Mouse (Mus musculus) urinary bladder, postnatal 36 days (tissue): ENCODE measurements around the gene Wdfy3.

Experiments
- DNase-seq, 2 experiments: peaks; one replicate each; pipeline ENCODE4 v3.0.0; 2022; ENCODE audit warnings: low spot score in 2 of 2, mixed read lengths in 1 of 2

Gene Wdfy3

GRCm38 (mm10) chr5:101784787-101785186, 284.9 kb downstream of the Wdfy3 start:
- DNase-seq: no peak

GRCm38 (mm10) chr5:101784328-101784727, 285.4 kb downstream of the Wdfy3 start:
- peak in 1 of 2 experiments; percentile 31 for DNase-seq
